Mouse (Mus musculus): ENCODE measurements around the gene Brpf3. TPM values are rescaled to one million over a fixed set of nuclear protein-coding genes. Genes with fewer than 3 reads are reported as not detected.

Brpf3 gene
- polyA plus RNA-seq, 1 experiment from 2014 or later = 17.3 TPM

DNA sequence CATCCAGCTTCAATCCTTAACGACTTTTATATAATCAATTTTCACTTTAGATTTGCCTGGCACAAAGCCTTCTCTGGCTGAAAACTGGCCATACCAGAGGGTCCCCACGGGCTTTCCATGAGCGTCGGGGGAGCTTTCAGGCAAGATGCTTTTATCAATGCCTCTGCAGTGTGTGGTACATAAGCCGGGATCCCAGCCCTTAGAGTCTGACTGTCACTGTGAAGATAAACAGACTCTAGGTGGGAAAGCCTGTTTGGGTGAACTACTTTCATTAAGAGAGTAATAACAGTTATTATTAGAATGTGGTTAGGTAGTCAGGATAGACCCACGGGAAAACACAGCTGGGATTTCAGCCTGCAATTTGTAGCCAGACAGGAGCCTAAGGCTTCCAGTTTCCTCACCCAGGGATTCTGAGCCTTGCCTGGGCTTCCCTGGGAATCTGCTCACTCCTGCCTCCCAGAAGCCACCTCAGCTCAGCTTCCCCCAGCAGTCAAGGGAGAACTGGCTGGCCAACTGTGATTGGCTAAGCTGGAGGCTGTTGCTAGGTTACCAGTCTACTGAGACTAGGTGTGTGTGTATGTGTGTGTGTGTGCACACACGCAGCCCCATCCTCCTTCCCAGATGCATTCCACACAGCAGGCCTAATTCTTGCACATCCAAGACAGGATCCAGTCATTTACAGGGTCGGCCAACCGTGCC is 68.7 kb downstream of the Brpf3 start:
- 74% methylated on average over 9 of the region's 9 CpGs for WGBS
- DNase-seq (ENCODE audit: low spot score) (no peak), ATAC-seq (replicated peaks; ENCODE audit: low FRiP score) (no peak)
- Histone ChIP-seq H3K36me3 (ENCODE audit: control insufficient read depth, insufficient read depth, low read length) (no peaks in the 10 kb centered on the region), H3K4me3 (ENCODE audit: low read depth, low read length) (no peak overlapping the region), H3K27ac (ENCODE audit: low read depth, low read length) (peak overlapping the region; percentile 12; the same call in 1 of the 2 replicates), H3K4me2 (ENCODE audit: low read depth, low read length, severe bottlenecking) (no peak overlapping the region), H3K27me3 (ENCODE audit: control insufficient read depth, insufficient read depth, low read length) (no peaks in the 10 kb centered on the region), H3K4me1 (replicated peaks; ENCODE audit: control insufficient read depth, insufficient read depth, low read length) (no peaks in the 10 kb centered on the region), H3K9ac (ENCODE audit: low read length) (no peak overlapping the region), H3K9me3 (ENCODE audit: control insufficient read depth, low read length) (no peaks in the 10 kb centered on the region)

DNA sequence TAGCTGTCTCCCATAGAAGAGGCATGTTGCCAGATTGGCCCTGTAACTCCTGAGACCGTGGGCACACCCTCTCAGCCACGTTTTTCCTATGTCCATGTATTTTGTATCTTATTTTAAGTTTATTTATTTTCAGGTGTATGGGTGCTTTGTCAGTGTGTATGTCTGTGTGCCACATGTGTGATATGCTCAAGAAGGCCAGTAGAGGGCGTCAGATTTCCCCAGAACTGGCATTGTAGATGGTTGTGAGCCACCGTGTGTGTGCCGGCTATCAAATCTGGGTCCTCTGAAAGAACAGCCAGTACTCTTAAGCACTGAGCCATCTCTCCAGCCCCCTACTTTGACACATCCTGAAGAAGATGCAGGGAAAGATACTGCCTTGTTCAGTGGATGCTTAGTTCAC is 69.5 kb downstream of the Brpf3 start:
- Histone ChIP-seq H3K36me3 (ENCODE audit: control insufficient read depth, insufficient read depth, low read length) (no peaks in the 10 kb centered on the region), H3K27me3 (ENCODE audit: control insufficient read depth, insufficient read depth, low read length) (no peaks in the 10 kb centered on the region), H3K4me2 (ENCODE audit: low read depth, low read length, severe bottlenecking) (no peak overlapping the region), H3K9ac (ENCODE audit: low read length) (no peak overlapping the region), H3K9me3 (ENCODE audit: control insufficient read depth, low read length) (no peaks in the 10 kb centered on the region), H3K4me3 (ENCODE audit: low read depth, low read length) (no peak overlapping the region), H3K27ac (ENCODE audit: low read depth, low read length) (no peak overlapping the region), H3K4me1 (replicated peaks; ENCODE audit: control insufficient read depth, insufficient read depth, low read length) (no peaks in the 10 kb centered on the region)
- DNase-seq (ENCODE audit: low spot score) (no peak), ATAC-seq (replicated peaks; ENCODE audit: low FRiP score) (no peak)
- 75% methylated on average over 5 of the region's 5 CpGs for WGBS

DNA sequence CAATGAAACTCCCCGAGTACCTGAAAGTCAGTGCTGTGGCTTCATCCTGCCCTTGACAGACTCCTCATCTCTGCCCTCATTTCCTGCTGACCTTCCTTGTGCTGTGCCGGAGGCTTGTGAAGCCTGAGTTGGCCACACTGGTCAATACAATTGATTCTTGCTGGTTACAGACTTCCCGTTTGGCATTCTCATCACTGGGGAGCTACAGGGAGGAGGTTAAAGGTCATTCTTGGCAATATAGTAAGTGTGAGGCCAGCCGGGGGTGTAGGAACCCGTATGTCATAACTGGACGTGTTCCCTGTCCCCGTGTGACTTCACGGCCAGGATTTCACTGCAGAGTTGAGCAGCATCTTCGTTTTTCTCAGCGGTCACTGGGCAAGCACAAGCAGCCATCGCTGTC is 70.9 kb downstream of the Brpf3 start:
- no peak overlapping the region for H3K4me3 ChIP-seq (ENCODE audit: low read depth, low read length)
- no peaks in the 10 kb centered on the region for H3K36me3 ChIP-seq (ENCODE audit: control insufficient read depth, insufficient read depth, low read length)
- no peaks in the 10 kb centered on the region for H3K4me1 ChIP-seq (replicated peaks; ENCODE audit: control insufficient read depth, insufficient read depth, low read length)
- no peak overlapping the region for H3K4me2 ChIP-seq (ENCODE audit: low read depth, low read length, severe bottlenecking)
- WGBS = 89% methylated on average over 11 of the region's 11 CpGs
- no peaks in the 10 kb centered on the region for H3K27me3 ChIP-seq (ENCODE audit: control insufficient read depth, insufficient read depth, low read length)
- H3K9me3 ChIP-seq (ENCODE audit: control insufficient read depth, low read length) = no peaks in the 10 kb centered on the region
- DNase-seq (ENCODE audit: low spot score) (no peak), ATAC-seq (replicated peaks; ENCODE audit: low FRiP score) (no peak)
- no peak overlapping the region for H3K27ac ChIP-seq (ENCODE audit: low read depth, low read length)
- H3K9ac ChIP-seq (ENCODE audit: low read length) = no peak overlapping the region

DNA sequence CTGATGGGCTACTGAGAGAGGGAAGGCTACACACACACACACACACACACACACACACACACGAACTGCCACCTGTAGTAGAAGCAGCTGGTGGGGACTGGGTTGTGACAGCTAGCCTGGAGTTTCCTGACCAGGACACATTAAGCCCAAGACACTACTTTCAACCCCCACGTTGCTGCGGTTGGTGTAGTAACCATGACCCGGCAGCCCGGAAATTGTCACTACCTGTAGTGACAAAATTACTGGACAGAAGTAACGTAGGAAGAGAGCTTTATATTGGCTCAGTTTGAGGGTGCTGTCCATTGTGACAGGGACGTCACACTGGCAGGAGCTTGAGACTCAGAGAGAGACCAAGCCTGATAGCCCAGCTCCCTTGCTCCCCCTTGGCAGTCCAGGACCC is 71.4 kb downstream of the Brpf3 start:
- no peaks in the 10 kb centered on the region for H3K4me1 ChIP-seq (replicated peaks; ENCODE audit: control insufficient read depth, insufficient read depth, low read length)
- H3K9ac ChIP-seq (ENCODE audit: low read length) = no peak overlapping the region
- H3K4me3 ChIP-seq (ENCODE audit: low read depth, low read length) = no peak overlapping the region
- no peak overlapping the region for H3K27ac ChIP-seq (ENCODE audit: low read depth, low read length)
- no peak for ATAC-seq (replicated peaks; ENCODE audit: low FRiP score)
- 90% methylated on average over 7 of the region's 7 CpGs for WGBS
- no peaks in the 10 kb centered on the region for H3K9me3 ChIP-seq (ENCODE audit: control insufficient read depth, low read length)
- no peaks in the 10 kb centered on the region for H3K36me3 ChIP-seq (ENCODE audit: control insufficient read depth, insufficient read depth, low read length)
- no peak overlapping the region for H3K4me2 ChIP-seq (ENCODE audit: low read depth, low read length, severe bottlenecking)
- no peak for DNase-seq (ENCODE audit: low spot score)
- no peaks in the 10 kb centered on the region for H3K27me3 ChIP-seq (ENCODE audit: control insufficient read depth, insufficient read depth, low read length)

DNA sequence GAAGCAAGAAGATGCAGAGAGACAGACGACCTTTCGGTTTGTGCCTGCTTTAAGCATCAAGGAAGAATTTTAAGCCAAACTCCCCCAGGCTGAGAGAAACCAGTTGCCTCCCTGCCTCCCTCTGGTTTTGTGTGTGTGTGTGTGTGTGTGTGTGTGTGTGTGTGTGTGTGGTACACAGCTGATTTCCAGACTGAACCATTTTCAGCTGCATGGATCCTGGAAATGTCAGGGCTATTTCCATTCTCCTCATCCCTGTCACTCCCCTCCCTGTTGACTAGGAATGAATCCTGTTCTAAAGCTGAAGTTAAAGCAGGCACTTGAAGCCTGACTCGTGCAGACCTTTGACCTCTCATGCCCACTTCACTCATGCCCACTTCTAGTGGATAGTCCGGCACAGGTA is 73.3 kb downstream of the Brpf3 start:
- H3K36me3 ChIP-seq (ENCODE audit: control insufficient read depth, insufficient read depth, low read length) = no peaks in the 10 kb centered on the region
- no peaks in the 10 kb centered on the region for H3K9me3 ChIP-seq (ENCODE audit: control insufficient read depth, low read length)
- no peak overlapping the region for H3K4me2 ChIP-seq (ENCODE audit: low read depth, low read length, severe bottlenecking)
- DNase-seq (ENCODE audit: low spot score) = no peak
- 82% methylated on average over 4 of the region's 4 CpGs for WGBS
- no peak for ATAC-seq (replicated peaks; ENCODE audit: low FRiP score)
- H3K4me3 ChIP-seq (ENCODE audit: low read depth, low read length) = no peak overlapping the region
- no peak overlapping the region for H3K27ac ChIP-seq (ENCODE audit: low read depth, low read length)
- no peaks in the 10 kb centered on the region for H3K4me1 ChIP-seq (replicated peaks; ENCODE audit: control insufficient read depth, insufficient read depth, low read length)
- no peaks in the 10 kb centered on the region for H3K27me3 ChIP-seq (ENCODE audit: control insufficient read depth, insufficient read depth, low read length)
- no peak overlapping the region for H3K9ac ChIP-seq (ENCODE audit: low read length)

DNA sequence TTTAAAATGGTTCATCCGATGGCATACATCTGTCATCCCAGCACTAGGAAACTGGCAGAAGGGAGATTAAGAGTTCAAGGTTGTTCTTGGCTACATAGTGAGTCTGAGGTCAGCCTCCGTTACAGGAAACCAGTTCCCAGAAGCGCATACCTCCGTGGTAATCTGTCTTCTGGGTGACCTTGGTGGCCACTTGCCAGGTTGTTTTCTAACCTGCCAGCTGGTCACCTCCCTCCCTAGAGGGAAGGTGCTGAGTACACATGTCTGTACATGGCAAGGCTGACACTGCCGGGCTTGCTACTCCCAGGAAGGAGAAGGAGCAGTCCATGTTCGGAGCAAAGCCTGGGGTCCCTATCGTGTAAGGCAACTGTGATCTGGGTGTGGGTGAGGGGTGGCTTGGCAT is 73.9 kb downstream of the Brpf3 start:
- H3K9me3 ChIP-seq (ENCODE audit: control insufficient read depth, low read length) = no peaks in the 10 kb centered on the region
- no peak overlapping the region for H3K9ac ChIP-seq (ENCODE audit: low read length)
- H3K4me1 ChIP-seq (replicated peaks; ENCODE audit: control insufficient read depth, insufficient read depth, low read length) = no peaks in the 10 kb centered on the region
- ATAC-seq (replicated peaks; ENCODE audit: low FRiP score) (no peak), DNase-seq (ENCODE audit: low spot score) (no peak)
- H3K36me3 ChIP-seq (ENCODE audit: control insufficient read depth, insufficient read depth, low read length) = no peaks in the 10 kb centered on the region
- 84% methylated on average over 7 of the region's 7 CpGs for WGBS
- H3K4me3 ChIP-seq (ENCODE audit: low read depth, low read length) = no peak overlapping the region
- no peak overlapping the region for H3K4me2 ChIP-seq (ENCODE audit: low read depth, low read length, severe bottlenecking)
- H3K27ac ChIP-seq (ENCODE audit: low read depth, low read length) = no peak overlapping the region
- no peaks in the 10 kb centered on the region for H3K27me3 ChIP-seq (ENCODE audit: control insufficient read depth, insufficient read depth, low read length)

DNA sequence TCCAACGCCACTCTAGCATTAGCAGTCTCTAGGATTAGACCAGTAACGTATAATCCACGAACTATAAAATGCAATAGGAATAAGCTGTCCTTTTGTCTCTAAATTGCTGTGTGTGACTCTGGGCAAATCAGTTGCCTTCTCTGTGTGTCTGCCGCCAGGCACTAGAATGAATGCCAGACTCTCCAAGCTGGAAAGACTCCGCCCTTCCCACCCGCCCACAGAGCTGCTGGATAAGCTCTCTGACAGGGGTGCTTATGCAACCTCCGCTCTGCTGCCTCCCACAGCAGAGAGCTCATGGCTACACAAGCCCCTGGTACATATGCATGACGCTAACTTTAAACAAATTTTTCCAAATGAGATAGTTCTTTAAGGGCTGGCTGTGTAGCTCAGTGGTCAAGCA is 74.4 kb downstream of the Brpf3 start:
- WGBS = 48% methylated on average over 8 of the region's 8 CpGs
- no peaks in the 10 kb centered on the region; the same call in 1 of the 2 replicates for H3K4me1 ChIP-seq (replicated peaks; ENCODE audit: control insufficient read depth, insufficient read depth, low read length)
- no peak overlapping the region for H3K4me3 ChIP-seq (ENCODE audit: low read depth, low read length)
- no peaks in the 10 kb centered on the region for H3K36me3 ChIP-seq (ENCODE audit: control insufficient read depth, insufficient read depth, low read length)
- no peak overlapping the region for H3K4me2 ChIP-seq (ENCODE audit: low read depth, low read length, severe bottlenecking)
- no peak overlapping the region for H3K9ac ChIP-seq (ENCODE audit: low read length)
- H3K27me3 ChIP-seq (ENCODE audit: control insufficient read depth, insufficient read depth, low read length) = no peaks in the 10 kb centered on the region; the same call in 1 of the 2 replicates
- ATAC-seq (replicated peaks; ENCODE audit: low FRiP score) = no peak
- DNase-seq (ENCODE audit: low spot score) = no peak
- no peaks in the 10 kb centered on the region for H3K9me3 ChIP-seq (ENCODE audit: control insufficient read depth, low read length)
- H3K27ac ChIP-seq (ENCODE audit: low read depth, low read length) = no peak overlapping the region

DNA sequence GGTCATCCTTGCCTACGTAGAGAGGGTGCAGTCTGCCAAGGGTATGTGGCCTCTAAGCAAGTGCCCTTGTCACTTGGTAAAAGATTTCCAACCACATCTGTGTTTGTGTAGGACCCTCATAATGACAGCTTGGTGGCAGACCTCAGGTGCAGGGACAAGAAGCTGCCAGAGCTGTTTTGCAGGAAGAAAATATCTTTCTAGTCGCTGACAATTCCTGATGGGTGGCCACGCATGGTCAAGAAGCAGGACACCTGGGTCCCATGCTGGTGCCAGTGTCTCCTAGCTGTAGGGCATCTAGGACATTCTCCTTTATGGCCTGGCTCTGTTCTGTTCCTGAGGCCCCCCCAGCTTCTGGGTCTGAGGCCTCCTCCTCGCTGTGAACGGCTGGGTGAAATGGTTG is 75.4 kb downstream of the Brpf3 start:
- WGBS = 68% methylated on average over 5 of the region's 5 CpGs
- no peak overlapping the region for H3K4me2 ChIP-seq (ENCODE audit: low read depth, low read length, severe bottlenecking)
- H3K36me3 ChIP-seq (ENCODE audit: control insufficient read depth, insufficient read depth, low read length) = no peaks in the 10 kb centered on the region
- H3K9ac ChIP-seq (ENCODE audit: low read length) = no peak overlapping the region; the same call in 1 of the 2 replicates
- DNase-seq (ENCODE audit: low spot score) (no peak), ATAC-seq (replicated peaks; ENCODE audit: low FRiP score) (no peak)
- H3K27ac ChIP-seq (ENCODE audit: low read depth, low read length) = no peak overlapping the region
- H3K9me3 ChIP-seq (ENCODE audit: control insufficient read depth, low read length) = no peaks in the 10 kb centered on the region
- H3K4me1 ChIP-seq (replicated peaks; ENCODE audit: control insufficient read depth, insufficient read depth, low read length) = no peaks in the 10 kb centered on the region; the same call in 1 of the 2 replicates
- H3K27me3 ChIP-seq (ENCODE audit: control insufficient read depth, insufficient read depth, low read length) = peaks cover 4% of the 10 kb centered on the region
- no peak overlapping the region for H3K4me3 ChIP-seq (ENCODE audit: low read depth, low read length)

DNA sequence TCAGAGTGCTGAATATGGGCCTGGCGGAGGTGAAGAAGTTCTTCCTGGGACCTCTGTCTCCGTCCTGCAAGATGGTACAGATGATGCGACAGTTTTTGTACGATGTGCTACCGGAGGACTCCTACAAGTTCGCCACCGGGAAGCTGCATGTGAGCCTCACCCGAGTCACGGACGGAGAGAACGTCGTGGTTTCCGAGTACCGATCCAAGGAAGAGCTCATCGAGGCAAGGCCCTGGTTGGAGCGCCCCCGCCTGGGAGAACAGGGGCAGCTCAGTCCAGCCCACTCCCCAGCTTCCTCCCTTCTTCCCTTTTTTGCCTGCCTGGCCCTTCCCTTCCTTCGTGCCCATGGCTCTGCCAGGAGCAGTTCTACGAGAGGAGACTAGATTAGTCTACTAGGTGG is 75.9 kb downstream of the Brpf3 start:
- H3K27ac ChIP-seq (ENCODE audit: low read depth, low read length) = no peak overlapping the region
- 14% methylated on average over 19 of the region's 19 CpGs for WGBS
- no peaks in the 10 kb centered on the region for H3K9me3 ChIP-seq (ENCODE audit: control insufficient read depth, low read length)
- H3K4me3 ChIP-seq (ENCODE audit: low read depth, low read length) = no peak overlapping the region
- H3K4me1 ChIP-seq (replicated peaks; ENCODE audit: control insufficient read depth, insufficient read depth, low read length) = no peaks in the 10 kb centered on the region; the same call in 1 of the 2 replicates
- H3K4me2 ChIP-seq (ENCODE audit: low read depth, low read length, severe bottlenecking) = 0 out of 2 replicates have a peak overlapping the region, but pooled peaks have one; percentile 8
- DNase-seq (ENCODE audit: low spot score) (peak; percentile 78), ATAC-seq (replicated peaks; ENCODE audit: low FRiP score) (no peak)
- peak overlapping the region; percentile 6; the same call in 1 of the 2 replicates for H3K9ac ChIP-seq (ENCODE audit: low read length)
- no peaks in the 10 kb centered on the region for H3K36me3 ChIP-seq (ENCODE audit: control insufficient read depth, insufficient read depth, low read length)
- H3K27me3 ChIP-seq (ENCODE audit: control insufficient read depth, insufficient read depth, low read length) = peaks cover 4% of the 10 kb centered on the region
